Mouse (Mus musculus): ENCODE measurements around the gene Gpi1.
"Not testable (repeated sequence)": the region's sequence is repeated elsewhere in the genome, so short reads cannot be mapped to it uniquely, and the experiment has no call there.

The Gpi1 gene

GRCm38 (mm10) chr7:34228641-34229040 is 1.5 kb downstream of the Gpi1 start:
- DNase-seq = no peak

DNA sequence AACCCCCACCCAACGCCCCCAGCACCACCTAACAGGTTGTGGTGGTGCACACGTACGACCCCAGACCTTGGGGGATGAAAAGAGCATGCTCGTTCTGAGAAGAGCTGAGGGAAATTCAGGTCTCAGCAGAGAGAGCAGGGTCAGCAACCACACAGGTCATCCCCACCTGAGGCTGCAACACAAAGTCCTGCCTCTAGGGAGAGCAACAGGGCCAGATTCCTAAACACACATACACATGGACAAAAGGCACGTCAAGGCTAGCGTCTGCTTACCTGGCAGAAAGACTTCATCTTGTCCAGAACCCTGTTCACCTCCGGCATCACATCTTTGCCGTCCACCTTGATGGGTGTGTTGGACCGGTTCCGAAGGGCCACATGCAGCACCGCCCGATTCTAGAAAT is 3.3 kb downstream of the Gpi1 start:
- DNase-seq = no peak

DNA sequence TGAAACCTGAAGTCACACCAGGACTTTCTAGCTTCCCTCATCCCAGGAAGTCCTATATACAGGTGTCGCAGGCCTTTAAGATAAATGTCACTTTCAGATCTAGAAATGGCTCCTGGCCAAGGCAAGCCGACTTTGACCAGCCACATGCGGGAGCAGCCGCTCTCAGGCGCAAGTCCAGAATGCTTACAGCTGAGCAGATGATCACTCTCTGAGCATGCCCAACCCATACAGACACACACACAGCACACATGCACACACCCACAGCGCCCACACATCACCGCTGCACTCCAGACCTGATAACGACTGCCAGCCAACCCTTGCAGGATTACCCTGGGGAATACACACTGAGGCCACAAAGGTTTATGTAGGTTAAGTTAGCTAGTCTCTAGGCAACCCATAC is 4.0 kb downstream of the Gpi1 start:
- DNase-seq = peak; percentile 47

DNA sequence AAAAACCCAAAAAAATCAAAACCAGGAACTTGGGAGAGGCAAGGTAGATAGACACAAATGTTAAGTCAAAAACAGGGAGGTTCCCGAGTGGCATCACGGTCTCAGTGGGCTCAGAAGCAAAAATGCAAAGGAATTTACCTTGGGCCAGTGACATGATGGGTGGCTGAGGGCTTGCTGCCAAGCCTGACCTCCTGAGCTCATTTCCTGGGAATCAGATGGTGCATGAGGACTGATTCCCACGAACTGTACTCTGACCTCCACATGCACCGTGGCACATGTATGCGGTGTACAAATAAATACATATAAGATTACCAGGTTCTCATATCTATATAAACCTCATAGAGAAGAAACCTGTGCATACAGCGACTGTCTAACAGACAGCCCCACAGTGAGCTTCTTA is 5.8 kb downstream of the Gpi1 start:
- DNase-seq = no peak

GRCm38 (mm10) chr7:34222340-34222739 is 7.8 kb downstream of the Gpi1 start:
- no peak for DNase-seq

GRCm38 (mm10) chr7:34221594-34222250 is 8.4 kb downstream of the Gpi1 start:
- DNase-seq = no peak

DNA sequence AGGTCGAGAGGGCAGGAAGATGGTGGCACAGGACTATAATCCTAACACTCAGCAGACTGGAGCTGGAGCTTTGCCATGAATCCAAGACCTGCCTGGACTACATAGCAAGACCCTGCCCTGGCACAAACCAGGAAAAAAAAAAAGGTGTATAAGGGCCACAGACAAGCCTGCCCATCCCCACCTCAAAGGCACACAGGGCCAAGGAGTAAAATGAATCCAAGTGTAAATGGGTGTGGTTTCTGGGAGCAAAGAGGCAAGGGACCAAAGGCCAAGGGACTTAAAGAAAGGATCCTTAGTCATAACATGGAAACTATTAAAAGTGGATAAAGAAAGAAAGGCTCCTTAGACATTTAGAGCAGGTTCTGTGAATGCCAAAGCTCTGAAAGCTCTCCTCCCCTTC is 11.6 kb downstream of the Gpi1 start:
- DNase-seq = no peak

- no peak for DNase-seq
Measured at GRCm38 (mm10) chr7:34216474-34216873, 13.7 kb downstream of the Gpi1 start.

DNA sequence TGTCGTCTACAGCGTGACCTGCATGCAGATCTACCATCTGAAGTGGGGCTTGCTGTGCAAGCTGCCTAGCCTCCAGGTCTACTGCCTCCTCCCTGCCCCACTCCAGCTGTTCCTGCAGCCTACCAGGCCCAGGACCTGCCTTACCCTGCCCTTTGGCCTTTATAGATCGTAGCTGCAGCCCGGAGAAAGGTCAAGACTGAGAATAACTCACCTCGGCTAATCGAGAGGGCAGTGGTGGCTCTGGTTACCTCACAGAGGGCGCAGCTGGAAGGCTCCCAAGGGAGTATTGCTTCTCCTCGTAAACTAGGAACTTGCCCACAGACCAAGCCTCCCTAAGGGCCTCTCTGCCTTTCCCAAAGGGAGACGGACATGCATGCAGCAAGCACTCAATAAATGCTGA is 14.7 kb downstream of the Gpi1 start:
- DNase-seq = no peak

GRCm38 (mm10) chr7:34214644-34215043 is 15.5 kb downstream of the Gpi1 start:
- DNase-seq = no peak

GRCm38 (mm10) chr7:34213281-34213680 is 16.9 kb downstream of the Gpi1 start:
- DNase-seq = no peak

DNA sequence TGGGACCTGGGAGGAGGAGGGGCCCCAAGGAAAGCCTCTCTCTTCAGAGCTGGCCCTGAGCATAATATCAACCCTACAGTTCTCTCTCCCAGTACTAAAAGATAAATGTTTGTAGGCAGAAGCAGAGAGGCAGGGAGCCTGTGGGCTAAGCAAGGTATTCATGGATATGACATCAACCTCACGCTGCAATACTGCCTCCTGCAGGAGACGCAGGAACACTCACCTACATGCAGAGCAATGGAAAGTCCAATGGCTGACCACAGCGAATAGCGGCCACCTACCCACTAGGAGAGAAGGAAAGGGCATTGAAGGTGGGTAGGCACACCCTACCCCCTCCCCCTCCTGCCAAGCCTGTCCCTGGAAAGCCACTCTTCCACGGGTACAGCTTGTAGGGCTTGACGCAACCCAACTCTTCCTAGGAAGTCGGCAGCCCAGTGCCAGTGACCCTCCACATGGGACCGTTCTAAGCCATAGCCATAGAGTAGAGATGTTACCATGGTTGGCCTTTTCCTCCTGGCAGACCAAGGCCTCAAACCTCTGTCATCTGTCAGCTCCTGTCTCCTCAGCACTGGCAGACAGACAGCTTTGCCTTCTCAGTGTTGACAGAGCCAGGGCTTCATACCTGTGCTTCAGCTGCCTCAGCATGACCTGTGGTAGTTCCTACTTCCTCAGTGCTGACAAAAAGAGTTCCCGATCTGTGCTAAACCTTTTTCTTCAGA is 21.9 kb downstream of the Gpi1 start:
- no peak for DNase-seq

GRCm38 (mm10) chr7:34206331-34206730 is 23.8 kb downstream of the Gpi1 start:
- no peak for DNase-seq

GRCm38 (mm10) chr7:34202147-34202546 is 28.0 kb downstream of the Gpi1 start:
- not testable (repeated sequence) for DNase-seq

- no peak for DNase-seq
Measured at GRCm38 (mm10) chr7:34200829-34201228, 29.3 kb downstream of the Gpi1 start.

- DNase-seq = peak; percentile 31
Measured at GRCm38 (mm10) chr7:34198346-34198745, 31.8 kb downstream of the Gpi1 start.

DNA sequence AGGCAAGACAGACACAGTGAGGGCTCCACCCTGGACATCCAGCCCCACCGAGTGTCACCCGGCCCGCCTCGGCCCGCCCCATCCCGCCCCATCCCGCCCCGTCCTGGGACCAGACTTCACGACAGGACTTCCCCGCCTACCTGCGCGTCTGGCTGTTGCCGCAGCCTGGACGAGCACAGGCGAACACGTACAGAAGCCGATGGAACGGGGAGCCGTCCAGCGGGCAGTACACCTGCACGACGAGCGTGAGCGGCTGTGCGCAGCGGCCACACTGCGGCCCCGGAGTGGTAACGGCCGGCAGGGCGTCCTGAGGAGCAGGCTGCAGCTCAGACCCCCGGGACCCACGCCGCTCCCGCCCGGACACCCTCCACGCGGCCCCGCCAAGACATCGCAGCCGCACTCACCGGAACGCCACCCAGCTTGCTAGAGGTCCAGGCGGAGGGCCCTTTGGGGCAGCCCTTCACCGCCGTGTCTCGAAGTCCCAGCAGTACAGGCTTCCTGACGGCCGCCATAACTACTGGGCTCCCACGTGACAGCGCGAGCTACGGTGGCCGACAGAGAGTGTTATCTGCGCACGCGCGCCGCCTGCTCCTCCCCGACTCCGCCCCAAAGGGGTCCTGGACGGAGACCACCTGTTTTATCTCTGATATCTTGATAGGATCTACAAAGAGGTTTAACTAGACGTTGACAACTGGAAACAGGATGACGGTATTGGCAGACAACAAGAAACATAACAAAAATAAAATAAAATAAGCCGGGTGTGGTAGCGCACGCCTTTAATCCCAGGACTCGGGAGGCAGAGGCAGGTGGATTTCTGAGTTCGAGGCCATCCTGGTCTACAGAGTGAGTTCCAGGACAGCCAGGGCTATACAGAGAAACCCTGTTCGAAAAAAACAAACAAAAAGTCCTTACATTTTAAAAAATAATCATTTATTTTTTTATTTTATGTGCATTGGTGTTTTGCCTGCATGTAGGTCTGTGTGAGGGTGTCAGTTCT is 33.7 kb downstream of the Gpi1 start, which contains the start of gene Pdcd2l:
Gene Pdcd2l, minus strand, starts transcription at position 530 of the 997 bp plus-strand sequence.
- peak; percentile 92 for DNase-seq

- DNase-seq = no peak
Measured at GRCm38 (mm10) chr7:34195632-34196031, 34.5 kb downstream of the Gpi1 start.

GRCm38 (mm10) chr7:34192825-34193224 is 37.3 kb downstream of the Gpi1 start:
- no peak for DNase-seq

DNA sequence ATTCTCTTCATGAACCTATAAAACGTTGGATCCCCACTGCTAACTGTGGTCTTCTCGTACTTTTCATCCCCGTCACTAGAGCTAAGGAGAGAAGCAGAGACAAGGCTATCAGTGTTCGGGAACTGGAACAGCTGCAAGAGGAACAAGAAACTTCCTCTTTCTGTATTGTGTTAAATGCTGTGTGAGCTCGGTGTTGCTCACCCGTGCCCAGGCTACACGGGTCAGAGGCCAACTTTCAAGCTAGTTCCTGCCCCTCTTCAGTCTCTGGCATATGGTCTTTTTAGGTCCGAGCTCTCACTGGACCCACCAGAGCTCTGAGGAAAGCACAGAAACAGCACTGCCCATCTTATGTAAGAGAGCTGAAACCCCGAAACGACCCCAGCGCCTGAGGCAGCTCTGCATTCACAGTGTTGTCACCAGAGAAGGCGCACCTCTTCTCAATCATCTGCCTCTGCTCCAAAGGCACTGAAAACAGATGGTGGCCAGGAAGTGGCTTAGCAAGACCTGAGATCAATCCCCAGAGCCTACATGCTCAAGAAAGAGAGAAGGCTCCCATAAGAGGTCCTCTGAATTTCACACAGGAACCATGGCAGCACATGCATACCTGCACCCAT is 40.7 kb downstream of the Gpi1 start:
- DNase-seq = no peak

DNA sequence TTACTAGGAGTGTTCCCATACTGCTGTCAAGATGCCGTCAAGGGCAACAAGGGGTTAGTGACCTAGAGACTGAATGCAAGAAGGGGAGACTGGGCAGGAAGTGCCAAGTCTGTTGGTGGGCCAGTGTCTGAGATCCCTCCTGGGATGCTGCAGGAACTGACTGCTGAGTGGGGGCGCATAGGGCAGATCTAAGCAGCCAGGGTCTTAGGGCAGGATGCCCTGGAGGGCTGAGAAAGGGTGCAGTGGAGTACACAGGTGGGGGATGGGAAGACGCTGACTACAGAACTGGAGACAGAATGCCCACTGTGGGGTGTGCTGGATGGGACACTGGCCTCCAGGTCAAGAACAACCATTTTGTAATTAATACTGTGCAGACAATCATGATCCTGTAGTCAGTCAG is 46.3 kb downstream of the Gpi1 start:
- no peak for DNase-seq

GRCm38 (mm10) chr7:34183356-34183755 is 46.8 kb downstream of the Gpi1 start:
- no peak for DNase-seq

GRCm38 (mm10) chr7:34176241-34176640 is 53.9 kb downstream of the Gpi1 start:
- DNase-seq = not testable (repeated sequence)

Data from kidney, adult 18-20 months (tissue).